Mouse (Mus musculus): Measurements from ENCODE around the gene Slc25a40.

Gene Slc25a40

GRCm38 (mm10) chr5:8491778-8492177, 69.1 kb downstream of the Slc25a40 start:
- no peak for DNase-seq
